Mouse (Mus musculus): ENCODE results near the gene Sh2d3c. TPM values are rescaled to one million over a fixed set of nuclear protein-coding genes. Genes with fewer than 3 reads are reported as not detected.

Sh2d3c gene
- total RNA-seq, 2 experiments from 2014 or later = 33.0 to 37.3 TPM

GRCm38 (mm10) chr2:32693282-32693681 is 27.6 kb upstream of the Sh2d3c start:
- DNase-seq (ENCODE audit: extremely low spot score in 1 of 2, low spot score in 2 of 2) = no peak
- intact Hi-C loops (cut with DNase I) = no loop called here

- peak; percentile 95 to 97 for DNase-seq (ENCODE audit: extremely low spot score in 1 of 2, low spot score in 2 of 2)
- intact Hi-C loops (cut with DNase I) = no loop called here
Measured at GRCm38 (mm10) chr2:32693823-32694411, 26.9 kb upstream of the Sh2d3c start.

GRCm38 (mm10) chr2:32694691-32695090 is 26.2 kb upstream of the Sh2d3c start:
- intact Hi-C loops (cut with DNase I) = no loop called here

GRCm38 (mm10) chr2:32699680-32700079 is 21.2 kb upstream of the Sh2d3c start:
- intact Hi-C loops (cut with DNase I) = no loop called here
- DNase-seq (ENCODE audit: extremely low spot score in 1 of 2, low spot score in 2 of 2) = no peak

More at GRCm38 (mm10) chr2:32694691-32695090, 26.2 kb upstream of the Sh2d3c start:
- DNase-seq (ENCODE audit: extremely low spot score in 1 of 2, low spot score in 2 of 2) = no peak

GRCm38 (mm10) chr2:32700966-32701743 is 19.7 kb upstream of the Sh2d3c start:
- DNase-seq (ENCODE audit: extremely low spot score in 1 of 2, low spot score in 2 of 2) = no peak
- intact Hi-C loops (cut with DNase I) = no loop called here

- no peak for DNase-seq (ENCODE audit: extremely low spot score in 1 of 2, low spot score in 2 of 2)
- intact Hi-C loops (cut with DNase I) = no loop called here
Measured at GRCm38 (mm10) chr2:32703046-32703445, 17.8 kb upstream of the Sh2d3c start.

- intact Hi-C loops (cut with DNase I) = no loop called here
- no peak for DNase-seq (ENCODE audit: extremely low spot score in 1 of 2, low spot score in 2 of 2)
Measured at GRCm38 (mm10) chr2:32704021-32704421, 16.8 kb upstream of the Sh2d3c start, which contains the start of gene Fpgs. Fpgs (minus strand) TSS chr2:32704145.

- DNase-seq (ENCODE audit: extremely low spot score in 1 of 2, low spot score in 2 of 2) = no peak
- intact Hi-C loops (cut with DNase I) = no loop called here
Measured at GRCm38 (mm10) chr2:32705018-32705417, 15.8 kb upstream of the Sh2d3c start.

- intact Hi-C loops (cut with DNase I) = no loop called here
- DNase-seq (ENCODE audit: extremely low spot score in 1 of 2, low spot score in 2 of 2) = no peak
Measured at GRCm38 (mm10) chr2:32706971-32707370, 13.9 kb upstream of the Sh2d3c start.

- intact Hi-C loops (cut with DNase I) = no loop called here
- peak in 1 of 2 experiments; percentile 86 for DNase-seq (ENCODE audit: extremely low spot score in 1 of 2, low spot score in 2 of 2)
Measured at GRCm38 (mm10) chr2:32708643-32709042, 12.2 kb upstream of the Sh2d3c start.

- intact Hi-C loops (cut with DNase I) = loop anchor here (5.0 kb wide), 1 partner anchor 148 kb away; no protein-coding TSS in a partner anchor
- DNase-seq (ENCODE audit: extremely low spot score in 1 of 2, low spot score in 2 of 2) = no peak
Measured at GRCm38 (mm10) chr2:32709521-32710137, 11.2 kb upstream of the Sh2d3c start.

GRCm38 (mm10) chr2:32710425-32710824 is 10.4 kb upstream of the Sh2d3c start:
- DNase-seq (ENCODE audit: extremely low spot score in 1 of 2, low spot score in 2 of 2) = no peak
- intact Hi-C loops (cut with DNase I) = loop anchor here (5.0 kb wide), 1 partner anchor 147 kb away; no protein-coding TSS in a partner anchor

GRCm38 (mm10) chr2:32711301-32712056 is 9.4 kb upstream of the Sh2d3c start:
- intact Hi-C loops (cut with DNase I) = loop anchor here (5.0 kb wide), 1 partner anchor 146 kb away; no protein-coding TSS in a partner anchor

GRCm38 (mm10) chr2:32712108-32712551 is 8.7 kb upstream of the Sh2d3c start:
- intact Hi-C loops (cut with DNase I) = loop anchor here (5.0 kb wide), 1 partner anchor 145 kb away; no protein-coding TSS in a partner anchor
- peak in 1 of 2 experiments; percentile 89 for DNase-seq (ENCODE audit: extremely low spot score in 1 of 2, low spot score in 2 of 2)

More at GRCm38 (mm10) chr2:32711301-32712056, 9.4 kb upstream of the Sh2d3c start:
- no peak for DNase-seq (ENCODE audit: extremely low spot score in 1 of 2, low spot score in 2 of 2)

GRCm38 (mm10) chr2:32712586-32712933 is 8.3 kb upstream of the Sh2d3c start:
- intact Hi-C loops (cut with DNase I) = loop anchor here (5.0 kb wide), 1 partner anchor 145 kb away; no protein-coding TSS in a partner anchor
- DNase-seq (ENCODE audit: extremely low spot score in 1 of 2, low spot score in 2 of 2) = peak; percentile 85 to 97

GRCm38 (mm10) chr2:32712934-32713817 is 7.7 kb upstream of the Sh2d3c start, which contains the start of gene Cdk9:
Cdk9 (minus strand) TSS chr2:32713076.
- intact Hi-C loops (cut with DNase I) = loop anchor here (1.0 to 5.0 kb wide), 2 partner anchors 44 to 144 kb away; partner anchors contain the start of gene Tor2a
- DNase-seq (ENCODE audit: extremely low spot score in 1 of 2, low spot score in 2 of 2) = peak; percentile 88 to 95

- intact Hi-C loops (cut with DNase I) = loop anchor here (5.0 kb wide), 1 partner anchor 143 kb away; no protein-coding TSS in a partner anchor
- DNase-seq (ENCODE audit: extremely low spot score in 1 of 2, low spot score in 2 of 2) = no peak
Measured at GRCm38 (mm10) chr2:32714117-32714986, 6.5 kb upstream of the Sh2d3c start.
